Mouse (Mus musculus) embryonic facial prominence, embryonic 14.5 days (tissue): Measurements from ENCODE around the gene Mrpl53. TPM values are rescaled to one million over a fixed set of nuclear protein-coding genes. Genes with fewer than 3 reads are reported as not detected.

Experiments used
- ATAC-seq: fragments of 200-750 bp; cut with Nextera tagmentation; 2 replicates; pipeline ENCODE4 v1.8.0; 2017; ENCODE audit warnings: low read depth, moderate number of reproducible peaks, moderate TSS enrichment
- DNase-seq: peaks from one replicate; pipeline ENCODE4 v3.0.0-alpha.2; 2015; ENCODE audit warnings: low spot score
- H3K27ac ChIP-seq: fragments of 300-500 bp; sonication (generic); replicated peaks from 2 replicates; pipeline ENCODE4 v1.5.1; 2014; ENCODE audit warnings: low read depth, mild to moderate bottlenecking, low read length, moderate library complexity
- H3K27me3 ChIP-seq: fragments of 300-500 bp; sonication (generic); replicated peaks from 2 replicates; pipeline ENCODE4 v1.6.1; 2014; ENCODE audit warnings: low read length; ENCODE audit not compliant: control insufficient read depth, insufficient read depth
- H3K36me3 ChIP-seq: fragments of 300-500 bp; sonication (generic); 2 replicates; pipeline ENCODE4 v1.6.1; 2014; ENCODE audit warnings: low read length, mixed read lengths; ENCODE audit not compliant: control insufficient read depth, insufficient read depth
- H3K4me1 ChIP-seq: fragments of 300-500 bp; sonication (generic); 2 replicates; pipeline ENCODE4 v1.6.1; 2014; ENCODE audit warnings: antibody characterized with exemption, low read length; ENCODE audit not compliant: control insufficient read depth, insufficient read depth
- H3K4me2 ChIP-seq: fragments of 300-500 bp; sonication (generic); 2 replicates; pipeline ENCODE4 v1.6.1; 2014; ENCODE audit warnings: low read depth, mild to moderate bottlenecking, low read length, moderate library complexity, mixed read lengths
- H3K4me3 ChIP-seq: fragments of 300-500 bp; sonication (generic); 2 replicates; pipeline ENCODE4 v1.5.1; 2014; ENCODE audit warnings: low read depth, mild to moderate bottlenecking, low read length
- H3K9ac ChIP-seq: fragments of 300-500 bp; sonication (generic); 2 replicates; pipeline ENCODE4 v1.6.1; 2014; ENCODE audit warnings: low read depth, mild to moderate bottlenecking, low read length, moderate library complexity, mixed read lengths
- H3K9me3 ChIP-seq: fragments of 300-500 bp; sonication (generic); 2 replicates; pipeline ENCODE4 v1.6.1; 2016; ENCODE audit warnings: low read length; ENCODE audit not compliant: control insufficient read depth
- WGBS: fragments of 180-500 bp; shearing (Covaris S2); extraction: QIAGEN DNeasy Blood & Tissue Kit; methylation state at CpG from one replicate; pipeline ENCODE4 v1.1.7; 2014; 5-methylcytosine and 5-hydroxymethylcytosine counted together
- polyA plus RNA-seq: library from polyadenylated mRNA; unstranded; fragments of >200 nt; fragmentation: Nextera tagmentation; extraction: Ambion mirVana; gene quantifications from 2 replicates; pipeline ENCODE4 v1.2.1, GENCODE M21; 2014

Gene Mrpl53
- polyA plus RNA-seq, 1 experiment from 2014 or later: 145 TPM

DNA sequence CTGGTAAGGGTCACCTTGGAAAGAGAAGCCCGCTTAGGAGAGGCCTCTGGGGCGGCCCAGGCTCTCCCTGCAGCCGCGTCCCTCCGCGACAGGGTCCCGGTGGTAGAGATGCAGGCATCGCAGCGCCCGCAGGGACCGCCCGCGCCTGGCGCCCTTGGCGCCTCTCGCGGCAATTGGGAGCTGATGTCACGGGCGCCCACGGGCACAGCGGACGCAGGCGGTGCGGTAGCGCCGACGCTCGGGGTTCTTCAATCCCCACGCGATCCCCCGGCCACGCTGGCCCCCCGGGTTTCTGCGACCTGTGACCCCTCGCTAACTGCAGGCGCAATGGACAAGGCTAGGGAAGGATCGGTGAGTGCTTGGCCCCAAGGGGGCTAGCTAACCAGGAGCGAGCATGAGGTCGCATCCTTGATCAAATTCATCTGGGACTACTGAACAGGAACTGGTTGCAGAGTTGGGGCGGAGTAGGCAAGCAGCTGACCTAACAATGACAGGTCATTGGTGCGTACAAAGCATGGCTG lies 33.4 kb downstream of the Mrpl53 start:
- H3K36me3 ChIP-seq: peaks cover 17% of the 10 kb centered on the region
- peak overlapping the region; percentile 62 for H3K9ac ChIP-seq
- DNase-seq (no peak), ATAC-seq (no peak)
- peak overlapping the region; percentile 70 for H3K4me2 ChIP-seq
- WGBS: 8% methylated on average over 37 of the region's 41 CpGs
- H3K9me3 ChIP-seq: no peaks in the 10 kb centered on the region
- peak overlapping the region; percentile 28 for H3K4me3 ChIP-seq
- H3K27me3 ChIP-seq: no peaks in the 10 kb centered on the region
- peaks cover 28% of the 10 kb centered on the region for H3K4me1 ChIP-seq
- H3K27ac ChIP-seq: peak overlapping the region; percentile 33

- H3K27ac ChIP-seq: peak overlapping the region; percentile 33
These were observed 34.0 kb downstream of the Mrpl53 start for GRCm38 (mm10) chr6:83142886-83143285.

GRCm38 (mm10) chr6:83145209-83145608 lies 36.4 kb downstream of the Mrpl53 start:
- peaks cover 45% of the 10 kb centered on the region for H3K36me3 ChIP-seq
- no peaks in the 10 kb centered on the region for H3K27me3 ChIP-seq
- H3K9ac ChIP-seq: no peak overlapping the region
- ATAC-seq: no peak
- no peak overlapping the region for H3K4me3 ChIP-seq
- DNase-seq: no peak
- 0 out of 2 replicates have a peak overlapping the region, but pooled peaks have one; percentile 8 for H3K27ac ChIP-seq
- 84% methylated on average over 2 of the region's 2 CpGs for WGBS
- no peaks in the 10 kb centered on the region for H3K9me3 ChIP-seq
- H3K4me2 ChIP-seq: no peak overlapping the region
- H3K4me1 ChIP-seq: peaks cover 11% of the 10 kb centered on the region

More at GRCm38 (mm10) chr6:83142886-83143285, 34.0 kb downstream of the Mrpl53 start:
- Histone ChIP-seq H3K4me1 (peaks cover 28% of the 10 kb centered on the region), H3K36me3 (peaks cover 22% of the 10 kb centered on the region), H3K27me3 (no peaks in the 10 kb centered on the region), H3K9ac (no peak overlapping the region), H3K9me3 (no peaks in the 10 kb centered on the region), H3K4me3 (no peak overlapping the region), H3K4me2 (peak overlapping the region; percentile 70)
- ATAC-seq (no peak), DNase-seq (peak; percentile 53)
- WGBS: 61% methylated on average over 11 of the region's 11 CpGs

GRCm38 (mm10) chr6:83145805-83146204 lies 37.0 kb downstream of the Mrpl53 start:
- peaks cover 11% of the 10 kb centered on the region for H3K4me1 ChIP-seq
- peaks cover 51% of the 10 kb centered on the region for H3K36me3 ChIP-seq
- DNase-seq (no peak), ATAC-seq (no peak)
- no peak overlapping the region for H3K4me2 ChIP-seq
- no peaks in the 10 kb centered on the region for H3K9me3 ChIP-seq
- H3K9ac ChIP-seq: 0 out of 2 replicates have a peak overlapping the region, but pooled peaks have one; percentile 14
- peak overlapping the region; percentile 8; the same call in 1 of the 2 replicates for H3K27ac ChIP-seq
- 63% methylated on average over 9 of the region's 9 CpGs for WGBS
- no peak overlapping the region for H3K4me3 ChIP-seq
- no peaks in the 10 kb centered on the region for H3K27me3 ChIP-seq

DNA sequence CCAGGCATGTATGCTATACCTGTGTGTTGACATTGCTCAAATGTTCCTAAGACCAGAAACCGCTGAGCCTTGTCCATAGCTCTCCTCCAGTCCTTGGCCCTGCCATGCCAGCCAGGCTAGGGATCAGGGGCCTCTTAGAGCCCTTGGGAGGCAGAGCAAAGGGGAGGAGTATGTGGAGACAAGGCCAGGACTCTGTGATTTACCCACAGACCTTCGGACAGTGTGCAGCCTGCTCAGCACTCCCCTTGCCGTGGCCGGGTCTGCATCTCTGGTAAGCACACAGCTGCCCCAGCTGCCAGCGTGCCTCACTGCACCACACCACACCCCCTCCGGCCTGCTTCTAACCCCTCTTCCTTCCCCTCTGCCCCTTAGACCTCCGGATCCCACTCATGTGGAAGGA lies 38.4 kb downstream of the Mrpl53 start:
- Histone ChIP-seq H3K4me1 (peaks cover 3% of the 10 kb centered on the region), H3K27me3 (no peaks in the 10 kb centered on the region), H3K27ac (no peak overlapping the region), H3K36me3 (peaks cover 65% of the 10 kb centered on the region), H3K4me2 (no peak overlapping the region), H3K4me3 (no peak overlapping the region), H3K9ac (no peak overlapping the region), H3K9me3 (no peaks in the 10 kb centered on the region)
- whole genome bisulfite sequencing: 56% methylated on average over 7 of the region's 7 CpGs
- no peak for ATAC-seq
- DNase-seq: no peak

- no peak overlapping the region for H3K9ac ChIP-seq
- H3K4me3 ChIP-seq: no peak overlapping the region
- no peak overlapping the region for H3K4me2 ChIP-seq
- H3K4me1 ChIP-seq: no peaks in the 10 kb centered on the region
- DNase-seq (no peak), ATAC-seq (no peak)
- 50% methylated on average over 4 of the region's 8 CpGs for WGBS
- peaks cover 60% of the 10 kb centered on the region for H3K36me3 ChIP-seq
- H3K27me3 ChIP-seq: no peaks in the 10 kb centered on the region
- H3K27ac ChIP-seq: no peak overlapping the region
- no peaks in the 10 kb centered on the region for H3K9me3 ChIP-seq
These were observed 42.9 kb downstream of the Mrpl53 start for GRCm38 (mm10) chr6:83151721-83152120.

DNA sequence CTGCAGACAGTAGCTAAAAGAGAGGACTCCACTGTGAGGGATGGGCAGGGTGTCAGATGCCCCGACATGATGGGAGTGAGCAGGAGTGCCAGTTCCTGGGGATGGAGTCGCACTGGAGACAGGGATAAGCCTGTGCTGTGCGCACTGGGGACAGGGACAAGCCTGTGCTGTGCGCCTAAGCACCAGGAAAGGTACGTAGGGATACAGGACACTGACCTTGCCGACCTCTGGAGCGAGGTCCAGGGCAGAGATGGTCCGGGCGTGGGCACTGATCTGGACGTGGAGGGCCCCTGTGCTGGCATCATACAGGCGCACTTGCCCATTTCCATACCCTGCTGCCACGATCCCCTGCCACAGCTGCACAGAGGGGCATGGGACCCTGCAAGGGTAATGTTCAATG lies 44.2 kb downstream of the Mrpl53 start:
- H3K36me3 ChIP-seq: peaks cover 48% of the 10 kb centered on the region
- no peaks in the 10 kb centered on the region for H3K9me3 ChIP-seq
- WGBS: 78% methylated on average over 9 of the region's 12 CpGs
- no peak overlapping the region for H3K4me3 ChIP-seq
- no peaks in the 10 kb centered on the region for H3K27me3 ChIP-seq
- DNase-seq (no peak), ATAC-seq (no peak)
- H3K4me2 ChIP-seq: no peak overlapping the region
- H3K9ac ChIP-seq: no peak overlapping the region
- H3K4me1 ChIP-seq: no peaks in the 10 kb centered on the region
- H3K27ac ChIP-seq: no peak overlapping the region

- H3K27me3 ChIP-seq: no peaks in the 10 kb centered on the region
- H3K4me1 ChIP-seq: no peaks in the 10 kb centered on the region
- no peak overlapping the region for H3K27ac ChIP-seq
- H3K9me3 ChIP-seq: no peaks in the 10 kb centered on the region
- H3K36me3 ChIP-seq: peaks cover 43% of the 10 kb centered on the region
- H3K9ac ChIP-seq: no peak overlapping the region
- no peak overlapping the region for H3K4me3 ChIP-seq
- DNase-seq (no peak), ATAC-seq (no peak)
- no peak overlapping the region for H3K4me2 ChIP-seq
- 74% methylated on average over 5 of the region's 5 CpGs for WGBS
These were observed 44.6 kb downstream of the Mrpl53 start for GRCm38 (mm10) chr6:83153485-83153884.

GRCm38 (mm10) chr6:83155552-83156238 lies 46.9 kb downstream of the Mrpl53 start:
- Histone ChIP-seq H3K27me3 (peaks cover 7% of the 10 kb centered on the region), H3K4me2 (peak overlapping the region; percentile 75), H3K36me3 (peaks cover 21% of the 10 kb centered on the region), H3K4me1 (no peaks in the 10 kb centered on the region), H3K4me3 (peak overlapping the region; percentile 52), H3K27ac (no peak overlapping the region), H3K9me3 (no peaks in the 10 kb centered on the region), H3K9ac (peak overlapping the region; percentile 55)
- WGBS: 9% methylated on average over 23 of the region's 23 CpGs
- ATAC-seq: peak; percentile 31
- DNase-seq: no peak
